Mouse (Mus musculus): ENCODE results near the gene Ralgapa2.

- TF ChIP-seq EP300 (IDR thresholded peaks at IDR 0.05; ENCODE audit: insufficient read depth, low read depth, low read length) (no peak), CTCF (IDR thresholded peaks at IDR 0.05; ENCODE audit: low read depth, low read length) (no peak), POLR2A (IDR thresholded peaks at IDR 0.05; ENCODE audit: insufficient read depth, low read length) (no peak)
Measured at GRCm38 (mm10) chr2:146363483-146363882, 148.7 kb downstream of the Ralgapa2 start.

All from ES-Bruce4 (cell line).